Mouse (Mus musculus) embryonic fibroblast, embryonic 13.5 days (primary cell): ENCODE measurements around the gene Synj2. TPM values are rescaled to one million over a fixed set of nuclear protein-coding genes. Genes with fewer than 3 reads are reported as not detected.
A peak's percentile ranks its signal among the peaks of the same experiment; 100 is the strongest.

Experiments
- H3K27ac ChIP-seq: 2 replicates; pipeline ENCODE4 v1.5.1; 2012; ENCODE audit warnings: low read length, control low read depth, inconsistent platforms; ENCODE audit not compliant: insufficient read depth
- H3K4me1 ChIP-seq: 2 replicates; pipeline ENCODE4 v1.6.1; 2011; ENCODE audit warnings: low read length; ENCODE audit not compliant: control insufficient read depth, insufficient read depth
- H3K4me3 ChIP-seq: 2 replicates; pipeline ENCODE4 v1.5.1; 2011; ENCODE audit warnings: mild to moderate bottlenecking, control low read depth, low read length; ENCODE audit not compliant: insufficient read depth
- CTCF ChIP-seq: IDR thresholded peaks from 2 replicates; pipeline ENCODE4 v1.5.1; 2011; ENCODE audit warnings: mild to moderate bottlenecking, control low read depth, low read length, moderate library complexity, borderline replicate concordance; ENCODE audit not compliant: insufficient read depth
- POLR2A ChIP-seq: IDR thresholded peaks from 2 replicates; pipeline ENCODE4 v1.6.1; 2011; ENCODE audit warnings: low read depth, mild to moderate bottlenecking, control low read depth, low read length, moderate library complexity
- polyA plus RNA-seq: library from polyadenylated mRNA; stranded (reverse); fragments of >200 nt; gene quantifications from 2 replicates; pipeline ENCODE4 v1.2.4, GENCODE M21; 2011; ENCODE audit warnings: low read depth; ENCODE audit not compliant: missing spikeins, insufficient read length

The Synj2 gene
- polyA plus RNA-seq = 19.9 and 22.1 TPM in 2 replicates

DNA sequence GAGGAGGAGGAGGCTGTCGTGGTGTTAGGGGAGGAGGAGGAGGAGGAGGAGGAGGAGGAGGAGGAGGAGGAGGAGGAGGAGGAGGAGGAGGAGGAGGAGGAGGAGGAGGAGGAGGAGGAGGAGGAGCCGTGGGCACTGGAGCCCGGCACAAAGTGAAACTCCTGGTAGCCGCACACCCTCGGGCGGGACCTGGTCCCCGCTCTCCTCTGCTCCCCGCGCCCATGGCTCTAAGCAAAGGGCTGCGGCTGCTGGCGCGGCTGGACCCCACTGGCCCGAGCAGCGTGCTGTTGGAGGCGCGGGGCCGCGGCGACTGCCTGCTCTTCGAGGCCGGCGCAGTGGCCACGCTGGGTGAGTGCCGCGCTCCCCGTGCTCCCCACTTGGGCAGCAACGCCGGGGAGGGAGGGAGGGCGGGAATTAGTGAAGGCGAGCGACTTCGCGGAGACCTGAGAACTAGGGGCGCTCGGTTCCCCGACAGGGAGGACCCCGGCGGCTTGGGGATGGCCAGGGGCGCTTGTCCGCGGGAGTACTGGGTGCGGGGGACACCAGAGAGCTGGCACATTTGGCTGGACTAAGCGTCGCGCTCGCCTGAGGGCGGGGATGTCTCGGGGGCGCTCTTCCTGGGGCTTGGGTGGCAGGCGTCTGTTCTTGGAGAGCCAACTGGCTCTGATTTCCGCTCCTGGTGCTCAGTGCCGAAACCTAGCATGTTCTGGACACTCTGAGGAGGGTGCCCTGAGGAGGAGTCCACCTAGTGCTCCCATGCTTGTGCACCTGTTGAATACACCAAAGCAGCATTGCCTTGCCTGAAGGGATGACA, at the start of gene Synj2:
Gene Synj2, plus strand, starts transcription at position 51 of the 814 bp plus-strand sequence.
- TF ChIP-seq POLR2A (peak; percentile 45), CTCF (no peak)
- Histone ChIP-seq H3K27ac (peak within 1 kb of the TSS; percentile 54), H3K4me3 (peak within 1 kb of the TSS; percentile 77), H3K4me1 (0 out of 2 replicates have a peak, but pooled peaks cover 3% of the 10 kb centered on the region)

- Histone ChIP-seq H3K27ac (no peak overlapping the region), H3K4me3 (no peak overlapping the region), H3K4me1 (peaks cover 2% of the 10 kb centered on the region; the same call in 1 of the 2 replicates)
- TF ChIP-seq CTCF (no peak), POLR2A (no peak)
These were observed 49.0 kb upstream of the Synj2 start for GRCm38 (mm10) chr17:5891933-5892683.

GRCm38 (mm10) chr17:5893092-5893491, 48.0 kb upstream of the Synj2 start:
- no peak overlapping the region for H3K27ac ChIP-seq
- no peak overlapping the region for H3K4me3 ChIP-seq
- TF ChIP-seq CTCF = no peak
- no peak for TF ChIP-seq POLR2A
- no peaks in the 10 kb centered on the region for H3K4me1 ChIP-seq

DNA sequence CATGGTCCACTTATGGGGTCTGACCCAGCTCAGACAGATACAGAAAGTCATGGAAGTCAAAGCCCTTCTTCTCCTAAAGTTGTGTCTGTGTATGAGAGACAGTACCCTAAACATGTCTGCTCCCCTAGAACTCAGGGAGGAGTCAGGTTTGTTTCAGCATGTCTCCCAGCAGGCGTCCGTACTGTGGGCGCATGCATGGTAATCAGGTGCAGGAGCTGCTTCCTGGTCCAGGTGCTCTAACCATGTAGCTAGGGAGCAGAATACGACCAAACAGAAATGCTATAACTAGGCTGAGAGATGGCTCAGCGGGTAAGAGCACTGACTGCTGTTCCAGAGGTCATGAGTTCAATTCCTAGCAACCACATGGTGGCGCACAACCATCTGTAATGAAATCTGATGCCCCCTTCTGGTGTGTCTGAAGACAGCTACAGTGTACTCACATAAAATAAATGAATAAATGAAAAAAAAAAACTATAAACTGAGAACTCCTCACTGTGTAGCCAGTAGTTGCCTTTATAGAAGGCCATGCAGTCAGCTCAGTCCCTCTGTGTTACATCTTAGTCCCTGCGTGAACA, 47.4 kb upstream of the Synj2 start:
- Histone ChIP-seq H3K4me1 (no peaks in the 10 kb centered on the region), H3K27ac (no peak overlapping the region), H3K4me3 (no peak overlapping the region)
- TF ChIP-seq CTCF = no peak
- TF ChIP-seq POLR2A = no peak

DNA sequence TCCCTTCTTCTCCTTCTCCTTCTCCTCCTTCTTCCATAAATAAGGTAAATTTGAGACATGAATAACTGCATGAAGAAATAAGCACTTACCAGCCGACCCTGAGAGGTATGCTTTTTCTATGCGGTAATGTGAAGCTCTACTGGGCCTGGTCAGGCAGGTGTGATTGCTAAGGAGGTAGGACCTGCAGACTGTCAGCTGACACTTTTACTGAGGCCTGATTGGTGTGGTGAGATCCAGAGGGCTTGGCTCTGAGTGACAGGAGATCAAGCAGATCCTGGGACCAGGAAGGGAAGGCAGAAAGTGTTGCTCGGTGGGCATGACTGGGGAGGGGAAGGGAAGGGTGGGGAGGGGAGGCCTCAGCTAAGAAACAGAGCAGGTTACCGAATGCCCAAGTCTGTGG, 45.0 kb upstream of the Synj2 start:
- TF ChIP-seq POLR2A = no peak
- TF ChIP-seq CTCF = no peak
- Histone ChIP-seq H3K4me1 (no peaks in the 10 kb centered on the region), H3K4me3 (no peak overlapping the region), H3K27ac (no peak overlapping the region)

- no peak for TF ChIP-seq POLR2A
- TF ChIP-seq CTCF = no peak
- Histone ChIP-seq H3K27ac (no peak overlapping the region), H3K4me1 (no peaks in the 10 kb centered on the region), H3K4me3 (no peak overlapping the region)
These were observed 44.5 kb upstream of the Synj2 start for GRCm38 (mm10) chr17:5896607-5897006.

GRCm38 (mm10) chr17:5897326-5898200, 43.5 kb upstream of the Synj2 start:
- H3K4me1 ChIP-seq = no peaks in the 10 kb centered on the region
- H3K27ac ChIP-seq = no peak overlapping the region

DNA sequence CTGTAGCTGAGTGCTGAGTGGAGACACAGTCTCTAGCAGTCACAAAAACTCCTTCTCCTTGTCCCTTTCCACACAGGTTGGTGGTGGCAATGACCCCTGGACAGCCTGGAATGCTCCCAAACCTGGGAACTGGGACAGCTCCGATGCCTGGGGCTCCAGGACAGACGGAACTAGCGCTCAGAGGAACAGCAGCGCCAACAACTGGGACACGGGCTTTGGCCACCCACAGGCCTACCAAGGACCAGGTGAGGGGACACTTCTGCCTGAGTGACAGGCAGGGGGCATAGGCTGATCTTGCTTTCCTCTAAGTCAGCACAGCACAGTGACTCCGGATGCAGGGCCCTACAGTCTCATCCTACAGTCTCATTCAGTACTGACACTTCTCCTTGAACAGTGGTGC, 41.8 kb upstream of the Synj2 start:
- Histone ChIP-seq H3K4me1 (no peaks in the 10 kb centered on the region), H3K27ac (no peak overlapping the region), H3K4me3 (no peak overlapping the region)
- no peak for TF ChIP-seq POLR2A
- TF ChIP-seq CTCF = no peak

More at GRCm38 (mm10) chr17:5897326-5898200, 43.5 kb upstream of the Synj2 start:
- no peak for TF ChIP-seq CTCF
- TF ChIP-seq POLR2A = no peak
- H3K4me3 ChIP-seq = no peak overlapping the region

DNA sequence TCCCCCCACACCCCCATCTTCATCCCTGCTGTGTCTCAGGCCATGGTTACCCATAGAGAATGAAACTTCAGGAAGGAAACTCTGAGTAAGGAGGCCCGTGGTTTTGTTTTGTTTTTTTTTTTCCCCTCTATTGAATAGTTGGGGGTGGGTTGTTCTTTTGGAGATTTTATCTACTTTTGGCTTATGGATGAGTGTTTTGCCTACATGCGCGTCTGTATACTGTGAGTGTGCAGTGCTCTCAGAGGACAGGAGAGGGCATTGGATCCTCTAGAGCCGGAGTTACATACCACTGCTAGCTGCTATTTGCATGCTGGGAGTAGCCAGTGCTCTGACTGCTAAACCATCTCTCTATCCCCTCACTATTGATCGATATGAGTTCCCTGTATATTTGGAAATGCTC, 39.7 kb upstream of the Synj2 start:
- no peak overlapping the region for H3K27ac ChIP-seq
- no peak overlapping the region for H3K4me3 ChIP-seq
- TF ChIP-seq POLR2A = no peak
- TF ChIP-seq CTCF = no peak
- no peaks in the 10 kb centered on the region for H3K4me1 ChIP-seq
